Mouse (Mus musculus) thymus, adult 18-20 months (tissue): ENCODE measurements around the gene Acacb.

Source experiments
- DNase-seq, 2 experiments: peaks; one replicate each; pipeline ENCODE4 v3.0.0; 2022; ENCODE audit warnings: mixed read lengths in 2 of 2

Gene Acacb

DNA sequence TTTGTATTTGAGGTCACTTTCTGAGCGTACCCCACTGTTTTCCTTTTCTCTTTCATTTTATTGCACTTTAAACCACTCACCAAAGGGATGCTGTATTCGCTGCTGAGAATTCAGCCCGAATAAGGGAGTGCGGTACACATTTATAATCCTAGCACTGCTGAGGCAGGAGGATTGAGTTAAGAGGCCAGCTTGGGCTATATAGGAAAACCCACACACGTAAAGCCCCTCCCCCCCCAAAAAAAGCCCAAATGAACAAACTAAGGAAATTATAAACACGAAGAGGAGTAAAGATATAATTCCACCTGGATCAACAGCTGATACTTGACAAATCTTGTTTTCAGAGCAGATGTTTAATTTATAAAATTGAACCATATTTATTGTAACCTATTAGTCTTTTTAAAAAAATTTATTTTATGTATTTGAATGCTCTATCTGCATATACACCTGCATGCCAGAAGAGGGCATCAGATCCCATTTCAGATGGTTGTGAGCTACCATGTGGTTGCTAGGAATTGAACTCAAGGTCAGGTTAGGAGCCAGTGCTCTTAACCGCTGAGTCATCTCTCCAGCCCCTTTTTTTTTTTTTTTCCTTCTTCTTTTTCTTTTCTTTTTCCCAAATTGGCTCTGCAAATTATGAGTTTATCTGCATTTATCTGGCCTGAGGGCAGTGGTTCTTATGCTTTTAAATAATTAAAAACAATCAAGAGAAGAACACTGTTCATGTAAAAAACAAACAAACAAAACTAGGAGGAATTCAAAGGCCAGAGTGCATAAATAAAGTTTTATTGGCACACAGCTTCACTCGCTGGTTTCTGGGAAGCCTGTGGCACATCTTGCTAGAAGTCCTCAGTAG lies 30.4 kb downstream of the Acacb start:
- DNase-seq, result no peak

DNA sequence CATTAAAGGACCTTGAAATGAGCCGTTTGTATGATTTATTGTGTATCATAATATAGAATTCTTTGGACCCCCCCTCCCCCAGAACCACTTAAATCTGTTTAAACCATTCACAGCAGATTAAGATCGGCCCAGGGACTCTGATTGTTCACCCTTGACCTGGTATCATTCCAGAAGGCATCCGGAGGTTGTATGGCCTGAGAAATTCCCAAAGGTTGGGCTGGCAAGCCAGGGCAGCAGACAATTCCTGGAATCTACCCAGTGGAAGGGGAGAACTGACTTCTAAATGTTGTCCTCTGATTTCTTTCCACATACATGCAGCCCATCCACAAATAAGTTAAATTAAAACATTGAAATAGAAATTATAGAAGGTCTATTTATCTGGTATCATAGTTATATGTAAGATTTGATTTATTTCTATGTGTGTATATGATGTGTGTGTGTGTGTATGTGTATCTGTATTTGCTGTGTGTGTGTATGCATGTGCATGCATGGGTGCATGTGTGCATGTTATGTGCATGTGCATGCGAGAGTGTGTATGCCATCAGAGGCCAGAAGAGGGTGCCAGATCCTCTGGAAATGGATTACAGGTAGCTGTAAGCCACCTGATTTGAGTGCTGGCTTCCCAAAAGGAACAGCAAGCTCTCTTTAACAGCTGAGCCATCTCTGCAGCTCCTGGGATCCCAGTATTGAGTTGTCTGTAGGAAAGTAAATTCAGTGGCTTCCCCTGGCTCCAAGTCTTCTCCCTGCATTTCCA lies 31.8 kb downstream of the Acacb start:
- DNase-seq, result no peak

DNA sequence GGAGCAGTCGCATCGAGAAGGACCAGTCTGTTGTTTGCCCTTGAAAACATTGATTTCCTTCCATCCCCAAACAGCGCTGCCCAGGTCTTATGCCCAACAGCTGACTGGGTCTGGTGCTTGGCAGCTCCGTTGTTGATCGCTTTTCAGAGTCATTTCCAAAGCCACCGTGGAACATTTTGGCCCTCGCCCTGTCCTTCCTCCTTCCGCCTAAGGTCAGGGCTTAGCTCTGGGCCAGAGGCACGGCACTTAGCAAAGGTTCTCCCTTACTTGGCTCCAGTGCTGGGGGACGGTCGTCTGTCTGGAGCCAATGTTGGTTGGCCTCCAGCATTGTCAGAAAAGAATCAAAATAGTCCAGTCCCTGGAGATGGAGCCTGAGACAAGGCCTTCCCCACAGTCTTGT lies 33.2 kb downstream of the Acacb start:
- no peak for DNase-seq

DNA sequence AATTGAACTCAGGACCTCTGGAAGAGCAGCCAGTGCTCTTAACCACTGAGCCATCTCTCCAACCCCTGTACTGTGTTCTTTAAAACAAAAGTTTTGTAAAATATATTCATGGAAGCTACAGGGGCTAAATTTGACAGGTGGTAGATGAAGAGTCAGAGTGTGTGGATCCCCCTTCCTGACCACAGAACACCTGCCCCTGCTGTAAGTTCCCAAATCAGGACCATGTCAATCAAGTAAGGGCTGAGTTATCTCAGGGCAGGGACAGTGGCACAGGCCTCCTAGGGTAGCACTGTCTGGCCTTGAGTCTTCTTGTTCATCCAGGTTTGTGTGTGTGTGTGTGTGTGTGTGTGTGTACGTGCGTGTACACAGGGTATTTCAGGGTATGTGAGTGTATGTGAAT lies 37.2 kb downstream of the Acacb start:
- no peak for DNase-seq

DNA sequence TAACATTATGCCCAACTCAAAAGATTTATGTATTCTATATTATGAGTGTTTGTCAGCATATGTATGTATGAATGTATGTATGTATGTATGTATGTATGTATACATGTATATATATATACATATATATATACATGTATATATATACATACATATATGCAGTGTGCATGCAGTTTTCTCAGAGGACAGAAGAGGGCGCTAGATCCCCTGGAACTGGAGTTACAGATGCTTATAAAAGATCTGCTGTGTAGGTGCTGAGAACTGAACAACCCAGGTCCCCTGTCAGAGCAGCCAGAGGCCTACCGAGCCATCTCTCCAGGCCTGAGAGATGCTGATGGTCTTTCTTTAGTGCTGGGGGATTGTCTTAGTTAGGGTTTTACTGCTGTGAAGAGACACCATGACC lies 40.8 kb downstream of the Acacb start:
- DNase-seq, result no peak

DNA sequence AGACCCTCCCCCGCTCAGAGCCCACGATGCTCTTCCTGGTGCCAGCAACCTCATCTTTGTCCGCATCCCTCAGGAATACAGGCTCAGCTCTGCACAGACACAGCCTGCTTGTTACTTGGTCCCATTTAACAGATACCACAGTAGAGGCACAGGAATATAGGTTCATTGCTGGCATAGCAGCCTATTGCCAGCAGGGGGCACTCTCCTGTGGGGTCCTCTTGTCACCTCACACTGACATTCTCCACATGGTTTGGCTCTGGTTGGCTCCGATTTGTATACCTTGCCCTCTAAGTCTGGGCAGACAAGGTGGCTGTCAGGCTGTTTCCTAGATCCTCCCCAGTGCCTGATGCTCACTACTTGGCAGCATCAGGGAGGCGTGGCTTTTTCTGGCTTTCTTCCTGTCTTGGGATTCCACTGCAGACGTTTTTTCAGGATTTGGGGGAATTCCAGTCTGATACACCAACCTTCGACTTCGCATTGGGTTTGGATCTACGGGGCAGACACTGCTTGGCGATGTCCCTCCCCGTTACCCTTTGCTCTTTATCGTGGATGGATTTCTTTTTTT lies 42.6 kb downstream of the Acacb start:
- no peak for DNase-seq

DNA sequence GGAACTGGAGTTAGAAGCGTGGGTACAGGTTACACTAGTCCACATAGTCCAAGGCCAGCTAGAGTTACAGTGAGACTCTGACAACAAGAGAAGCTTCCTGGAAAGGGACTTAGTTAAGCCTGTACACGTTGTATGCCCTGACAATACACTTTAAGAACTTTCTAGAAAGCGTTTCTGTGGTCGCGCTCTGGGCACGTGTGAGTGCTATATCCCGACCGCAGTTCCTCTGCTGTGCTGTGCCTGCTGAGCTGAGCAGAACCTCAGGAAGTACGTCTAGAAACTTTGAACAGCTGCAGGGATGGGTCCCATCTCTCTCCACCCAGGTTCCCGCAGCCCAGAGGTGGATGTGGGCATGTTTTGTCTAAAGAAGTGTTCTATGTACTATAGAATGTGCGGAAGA lies 47.8 kb downstream of the Acacb start:
- DNase-seq, result peak in 1 of 2 experiments; percentile 50

DNA sequence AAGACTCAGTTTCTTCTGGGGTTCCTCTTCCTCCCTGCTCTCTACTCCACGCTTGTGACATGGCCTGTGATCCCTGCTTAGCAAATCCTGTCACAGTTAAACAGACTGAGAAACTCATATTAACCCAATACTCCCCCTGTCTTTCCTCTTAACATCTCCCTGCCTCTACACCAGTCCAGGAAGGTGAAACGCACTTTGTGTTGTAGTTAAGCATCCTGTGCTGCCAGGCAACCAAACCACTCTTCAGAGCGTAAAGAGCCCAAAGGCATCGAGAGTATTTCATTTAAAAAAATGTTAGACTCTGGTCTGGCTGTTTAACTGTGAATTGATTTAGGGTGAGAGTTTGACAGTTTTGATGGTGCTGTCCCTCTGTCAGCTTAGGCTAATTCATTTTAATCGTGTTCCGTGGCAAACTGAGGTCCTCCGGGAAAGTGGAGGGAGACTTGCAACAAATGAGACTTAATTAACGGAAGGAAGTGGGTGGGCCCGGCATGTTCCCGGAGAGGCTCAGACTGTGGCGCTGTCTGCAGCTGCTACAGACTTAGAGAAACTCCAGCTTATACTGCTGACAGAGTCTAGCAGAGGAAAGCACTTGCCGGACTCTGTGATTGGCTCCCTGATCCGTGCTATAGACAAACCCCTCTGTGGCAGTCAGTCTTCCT lies 52.9 kb downstream of the Acacb start:
- peak in 1 of 2 experiments; percentile 52 for DNase-seq

DNA sequence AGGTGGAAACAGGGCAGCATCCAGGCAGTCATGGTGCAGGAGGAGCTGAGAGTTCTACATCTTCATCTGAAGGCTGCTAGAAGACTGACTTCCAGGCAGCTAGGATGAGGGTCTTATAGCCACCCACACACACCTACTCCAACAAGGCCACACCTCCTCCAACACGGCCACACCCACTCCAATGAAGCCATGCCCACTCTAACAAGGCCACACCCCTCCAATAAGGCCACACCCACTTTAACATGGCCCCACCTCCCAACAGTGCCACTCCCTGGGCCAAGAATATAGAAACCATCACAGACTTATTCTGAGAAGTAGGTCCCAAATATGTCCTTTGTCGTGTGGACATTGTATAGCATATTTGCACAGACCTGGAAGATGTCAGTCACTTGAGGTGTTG lies 59.8 kb downstream of the Acacb start:
- no peak for DNase-seq

DNA sequence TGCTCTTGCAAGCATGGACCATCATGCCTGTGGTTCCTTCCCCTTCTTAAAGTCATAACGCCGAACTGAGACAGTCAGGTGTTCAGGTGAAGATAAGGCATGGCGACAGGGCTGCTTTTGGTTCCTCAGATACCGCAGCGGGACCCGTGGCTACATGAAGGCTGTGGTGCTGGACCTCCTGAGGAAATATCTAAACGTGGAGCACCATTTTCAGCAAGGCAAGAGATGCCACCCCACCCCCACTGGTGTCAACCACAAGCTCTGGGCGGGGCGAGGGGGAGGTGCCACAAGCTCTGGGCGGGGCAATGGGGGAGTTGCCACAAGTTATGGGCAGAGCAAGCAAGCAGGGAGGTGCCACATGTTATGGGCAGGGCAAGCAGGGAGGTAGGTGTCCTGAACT lies 66.8 kb downstream of the Acacb start:
- peak in 1 of 2 experiments; percentile 38 for DNase-seq

DNA sequence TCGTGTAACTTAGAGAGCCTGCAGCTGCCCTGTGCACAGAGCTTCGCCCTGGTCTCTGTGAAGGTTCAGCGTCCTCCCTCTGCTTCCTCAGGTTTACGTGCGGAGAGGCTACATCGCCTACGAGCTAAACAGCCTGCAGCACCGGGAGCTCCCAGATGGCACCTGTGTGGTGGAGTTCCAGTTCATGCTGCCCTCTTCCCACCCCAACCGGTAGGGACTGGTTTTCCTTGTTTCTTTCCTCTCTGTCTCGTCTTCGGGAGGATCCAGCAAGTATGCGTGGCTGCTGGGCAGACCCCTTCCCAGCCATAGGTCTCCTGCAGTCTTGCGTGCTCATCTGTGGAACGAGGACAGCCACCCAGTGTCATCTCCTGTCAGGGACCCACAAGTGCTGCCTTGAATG lies 72.4 kb downstream of the Acacb start:
- no peak for DNase-seq

DNA sequence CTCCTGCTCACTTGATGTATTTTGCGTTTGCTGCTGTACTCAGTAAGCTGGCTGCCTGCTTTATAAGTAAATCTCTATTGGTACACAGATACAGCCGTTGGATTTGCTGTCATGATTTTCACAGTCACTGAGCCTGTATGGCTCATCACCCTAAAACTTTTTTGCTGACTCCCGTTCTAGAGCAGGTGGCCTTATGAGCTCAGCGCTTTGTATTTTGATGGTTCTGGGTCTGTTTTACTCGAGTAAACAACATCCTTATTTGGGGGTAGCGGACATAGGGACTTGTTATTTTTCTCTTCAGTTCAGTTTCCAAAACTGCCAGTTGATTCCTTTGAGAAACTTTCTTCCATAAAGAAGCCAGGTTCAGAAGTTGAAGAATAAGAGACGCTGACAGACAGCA lies 79.7 kb downstream of the Acacb start:
- DNase-seq, result no peak

DNA sequence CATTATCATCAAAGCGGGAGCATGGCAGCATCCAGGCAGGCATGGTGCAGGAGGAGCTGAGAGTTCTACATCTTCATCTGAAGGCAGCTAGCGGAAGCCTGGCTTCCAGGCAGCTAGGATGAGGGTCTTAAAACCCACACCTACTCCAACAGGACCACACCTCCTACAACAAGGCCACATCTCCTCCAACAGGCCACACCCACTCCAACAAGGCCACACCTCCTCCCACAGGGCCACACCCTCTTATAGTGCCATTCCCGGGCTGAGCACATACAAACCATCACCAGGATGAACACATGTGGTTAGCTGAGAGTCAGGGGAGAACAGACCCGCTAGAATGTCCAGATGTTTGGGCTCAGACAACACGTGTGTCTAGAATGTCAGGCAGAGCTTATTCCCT lies 82.6 kb downstream of the Acacb start:
- DNase-seq, result no peak

DNA sequence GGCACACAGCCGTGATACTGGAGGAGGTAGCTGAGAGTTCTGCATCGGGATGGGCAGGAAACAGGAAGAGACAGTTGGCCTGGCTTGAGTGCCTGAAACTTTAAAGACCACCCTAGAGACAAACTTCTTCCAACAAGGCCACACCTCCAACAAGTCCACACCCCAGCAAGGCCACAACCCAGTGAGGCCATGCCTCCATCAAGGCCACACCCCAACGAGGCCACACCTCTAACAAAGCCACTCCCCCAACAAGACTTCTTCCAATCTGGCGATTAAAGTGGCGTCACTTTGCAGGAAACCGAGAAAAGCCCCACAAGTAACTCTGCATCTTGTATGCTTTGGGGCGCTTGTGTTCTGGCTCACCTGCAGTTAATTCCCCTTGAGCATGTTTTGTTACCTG lies 92.6 kb downstream of the Acacb start:
- no peak for DNase-seq

DNA sequence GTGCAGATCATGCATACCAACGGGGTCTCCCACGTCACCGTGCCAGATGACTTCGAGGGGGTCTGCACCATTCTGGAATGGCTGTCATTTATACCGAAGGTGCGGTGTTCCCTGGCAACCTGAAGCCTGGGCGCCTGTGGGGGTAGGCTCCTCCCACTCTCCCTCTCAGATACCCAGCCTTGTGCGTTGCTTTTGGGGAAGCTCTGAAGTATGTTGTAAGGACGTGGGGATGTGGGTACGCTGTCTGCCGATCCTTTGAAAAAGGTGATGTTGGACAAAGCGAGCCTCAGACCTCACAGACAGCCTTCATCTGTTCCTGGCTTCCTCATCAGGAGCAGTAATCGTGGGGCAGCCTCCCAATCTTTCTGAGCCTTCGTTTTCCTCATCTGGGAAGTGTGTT lies 93.4 kb downstream of the Acacb start:
- DNase-seq, result no peak

DNA sequence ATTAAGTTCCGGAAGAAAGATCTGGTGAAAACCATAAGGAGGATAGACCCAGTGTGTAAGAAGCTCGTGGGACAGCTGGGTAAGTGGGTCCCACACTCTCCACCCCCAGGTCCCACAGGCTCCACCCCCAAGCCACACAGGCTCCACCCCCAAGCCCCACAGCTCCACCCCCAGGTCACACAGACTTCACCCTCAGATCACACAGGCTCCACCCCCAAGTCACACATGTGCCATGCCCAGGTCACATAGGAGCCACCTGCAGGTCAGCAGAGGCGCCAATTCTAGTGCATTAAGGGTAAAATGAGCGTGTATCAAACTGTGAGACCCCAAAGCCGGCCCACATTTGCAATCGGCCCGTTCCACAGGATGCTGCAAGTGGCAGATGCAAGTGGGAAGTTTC lies 100.1 kb downstream of the Acacb start:
- DNase-seq, result no peak

DNA sequence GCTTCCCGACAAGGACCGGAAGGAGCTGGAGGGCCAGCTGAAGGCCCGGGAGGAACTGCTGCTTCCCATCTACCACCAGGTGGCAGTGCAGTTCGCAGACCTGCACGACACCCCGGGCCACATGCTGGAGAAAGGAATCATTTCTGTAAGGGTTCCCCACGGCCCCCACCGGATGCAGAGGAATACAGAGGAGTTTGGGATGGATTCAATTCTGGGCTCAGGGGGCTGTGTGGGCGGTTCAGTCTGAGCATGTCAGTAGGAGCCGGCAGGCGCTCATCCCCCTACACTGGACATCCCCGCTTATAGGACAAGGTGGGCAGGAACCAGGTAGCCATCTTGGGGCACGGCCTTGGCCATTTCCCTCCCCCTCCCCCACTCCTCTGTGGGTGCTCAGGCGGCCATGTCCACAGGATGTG lies 101.8 kb downstream of the Acacb start:
- peak; percentile 25 to 34 for DNase-seq

DNA sequence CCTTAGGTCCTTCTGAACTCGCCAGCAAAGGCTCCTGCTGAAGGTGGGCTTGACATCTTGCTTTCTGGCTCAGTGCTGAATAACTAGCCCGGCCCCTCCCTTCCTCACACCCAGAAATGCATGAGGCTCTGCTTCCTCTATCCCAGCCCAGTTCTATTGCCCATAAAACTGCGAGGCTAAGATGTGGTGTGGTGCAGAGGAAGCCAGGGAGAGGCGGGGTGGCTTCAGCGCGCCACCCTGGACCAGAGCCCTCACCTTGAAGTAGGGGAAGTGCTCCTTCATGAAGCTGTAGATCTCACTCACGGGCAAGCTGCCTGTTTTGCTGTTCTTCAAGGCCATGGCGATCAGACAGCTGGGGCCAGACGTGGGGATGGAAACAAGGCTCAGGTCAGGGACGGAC lies 113.2 kb downstream of the Acacb start:
- no peak for DNase-seq

DNA sequence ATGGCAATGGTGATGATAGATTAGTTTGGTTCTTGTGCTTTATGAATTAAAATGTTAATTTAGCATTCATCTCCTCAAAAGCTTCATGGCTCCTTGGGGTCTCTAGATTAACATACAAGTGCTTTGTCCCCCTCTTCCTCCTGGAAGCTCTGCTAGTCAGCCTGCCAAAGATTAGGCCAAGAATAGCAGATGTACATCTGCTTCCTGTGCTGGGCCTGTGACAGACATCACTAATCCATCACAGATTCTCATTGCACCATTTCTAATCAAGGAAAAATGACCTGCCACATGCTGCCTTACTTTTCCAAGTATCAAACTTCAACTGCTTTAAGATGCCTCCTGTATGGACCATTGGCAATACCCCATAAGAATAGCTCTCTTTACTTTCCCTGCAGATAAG lies 115.2 kb downstream of the Acacb start:
- no peak for DNase-seq

DNA sequence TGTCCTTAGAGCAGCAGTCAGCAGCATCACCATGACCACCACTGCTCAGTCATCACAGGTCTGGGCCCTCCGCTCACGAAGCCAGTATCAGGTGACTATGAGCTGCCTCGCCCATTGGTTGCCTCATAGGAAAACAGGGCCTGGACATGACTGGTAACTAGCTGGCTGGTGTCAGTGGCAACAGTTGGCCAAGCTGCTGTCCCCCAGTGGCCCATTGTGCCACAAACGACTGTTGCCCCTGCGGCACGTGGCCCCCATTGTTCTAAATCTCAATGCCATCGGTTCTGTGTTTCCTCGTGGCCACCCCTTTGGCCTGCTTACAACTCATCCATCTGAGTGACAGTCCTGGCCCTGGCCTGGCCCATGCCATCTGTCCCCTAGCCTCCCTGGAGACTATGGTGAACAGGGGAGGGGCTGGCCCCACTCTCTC lies 117.7 kb downstream of the Acacb start:
- DNase-seq, result no peak

DNA sequence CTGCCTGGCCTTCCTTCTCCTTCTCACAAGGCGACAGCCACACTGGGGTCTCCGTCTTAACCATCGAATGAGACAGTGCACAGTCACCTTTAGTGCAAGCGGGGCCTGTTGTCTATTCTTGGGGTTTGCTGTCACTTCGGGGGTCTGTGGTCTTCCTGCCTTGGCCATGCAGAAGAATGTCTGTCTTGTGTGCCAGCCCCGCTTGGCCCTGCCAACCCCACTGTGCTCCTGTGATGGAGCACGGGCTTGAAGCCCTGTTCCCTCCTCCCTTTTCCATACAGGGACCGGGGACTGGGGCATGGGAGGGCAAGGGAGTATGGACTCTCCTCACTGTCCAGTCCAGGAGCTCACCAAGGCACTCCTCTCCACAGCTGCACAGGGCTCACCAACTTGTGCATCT lies 118.5 kb downstream of the Acacb start:
- DNase-seq, result no peak

DNA sequence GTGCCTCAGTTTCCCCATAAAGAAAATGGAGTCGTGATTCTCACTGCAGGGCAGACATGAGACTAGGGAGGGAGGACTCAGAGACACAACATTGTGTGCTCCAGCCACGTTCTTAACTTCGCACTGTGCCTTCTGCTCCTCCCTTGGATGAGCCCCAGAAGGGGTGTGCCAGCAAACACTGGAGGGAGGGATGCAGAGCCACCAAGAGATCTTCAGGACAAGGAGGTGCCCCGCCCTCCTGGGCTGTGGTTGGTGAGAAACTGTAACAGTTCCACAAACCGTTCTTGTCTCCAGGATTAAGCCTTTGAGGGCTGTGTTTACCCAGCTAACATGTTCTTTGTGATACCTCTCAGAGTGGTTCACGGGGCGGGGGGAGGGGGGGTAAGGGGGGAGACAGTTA lies 122.3 kb downstream of the Acacb start:
- DNase-seq, result no peak

DNA sequence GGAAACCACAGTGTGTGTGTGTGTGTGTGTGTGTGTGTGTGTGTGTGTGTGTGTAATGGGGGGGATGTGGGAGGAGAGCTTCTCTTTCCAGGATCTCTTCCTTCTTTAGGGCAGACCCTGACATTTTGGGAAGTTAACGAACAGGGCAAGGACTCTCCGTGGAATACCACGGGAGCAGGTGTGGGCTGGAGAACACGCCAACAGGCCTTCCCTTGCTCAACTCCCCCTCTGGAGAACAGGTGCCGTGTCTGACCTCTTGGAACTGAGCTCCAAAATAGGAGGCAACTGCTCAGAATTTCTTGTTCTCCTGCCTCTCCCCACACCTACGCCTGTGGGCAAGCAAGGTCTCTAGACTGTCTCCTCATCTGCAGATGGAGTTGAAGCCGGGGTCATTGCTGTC lies 123.2 kb downstream of the Acacb start:
- no peak for DNase-seq
